Mouse (Mus musculus): ENCODE data around the gene Parg. TPM values are rescaled to one million over a fixed set of nuclear protein-coding genes. Genes with fewer than 3 reads are reported as not detected.

Gene Parg
- polyA plus RNA-seq (2015; fragmentation: Nextera tagmentation; extraction: Ambion mirVana): 33.2 and 44.3 TPM in 2 replicates

- H3K4me1 ChIP-seq (replicated peaks): peaks cover 31% of the 10 kb centered on the region
- peaks cover 28% of the 10 kb centered on the region for H3K36me3 ChIP-seq
- peak within 1 kb of the TSS; percentile 97 for H3K4me3 ChIP-seq
- under 1% methylated on average over 77 of the region's 77 CpGs for WGBS
- H3K27ac ChIP-seq (replicated peaks): peak within 1 kb of the TSS; percentile 79
- peak; percentile 95 for ATAC-seq (ENCODE audit: low read depth)
- no peaks in the 10 kb centered on the region for H3K9me3 ChIP-seq
- H3K4me2 ChIP-seq: peak within 1 kb of the TSS; percentile 93
- no peaks in the 10 kb centered on the region for H3K27me3 ChIP-seq
- peak within 1 kb of the TSS; percentile 93 for H3K9ac ChIP-seq
Measured at GRCm38 (mm10) chr14:32201791-32202451, at the start of gene Parg, which contains the start of gene Timm23. Parg (plus strand) TSS chr14:32201949. Timm23 (minus strand) TSS chr14:32201898.

GRCm38 (mm10) chr14:32152243-32152965, 49.3 kb upstream of the Parg start:
- Histone ChIP-seq H3K9me3 (peaks cover 9% of the 10 kb centered on the region; the same call in 1 of the 2 replicates), H3K4me1 (replicated peaks) (no peaks in the 10 kb centered on the region), H3K4me3 (no peak overlapping the region), H3K4me2 (no peak overlapping the region), H3K9ac (no peak overlapping the region), H3K36me3 (no peaks in the 10 kb centered on the region), H3K27ac (replicated peaks) (no peak overlapping the region), H3K27me3 (no peaks in the 10 kb centered on the region)
- no peak for ATAC-seq (ENCODE audit: low read depth)
- 94% methylated on average over 18 of the region's 18 CpGs for WGBS

GRCm38 (mm10) chr14:32153156-32153555, 48.6 kb upstream of the Parg start:
- H3K4me2 ChIP-seq: no peak overlapping the region
- no peaks in the 10 kb centered on the region for H3K36me3 ChIP-seq
- H3K27ac ChIP-seq (replicated peaks): no peak overlapping the region
- H3K9ac ChIP-seq: no peak overlapping the region
- no peak for ATAC-seq (ENCODE audit: low read depth)
- no peak overlapping the region for H3K4me3 ChIP-seq
- H3K9me3 ChIP-seq: 0 out of 2 replicates have a peak, but pooled peaks cover 1% of the 10 kb centered on the region
- WGBS: 93% methylated on average over 2 of the region's 2 CpGs
- H3K27me3 ChIP-seq: no peaks in the 10 kb centered on the region
- H3K4me1 ChIP-seq (replicated peaks): no peaks in the 10 kb centered on the region

- Histone ChIP-seq H3K4me1 (replicated peaks) (peaks cover 6% of the 10 kb centered on the region), H3K27me3 (no peaks in the 10 kb centered on the region), H3K9ac (no peak overlapping the region), H3K4me3 (no peak overlapping the region), H3K36me3 (no peaks in the 10 kb centered on the region), H3K4me2 (no peak overlapping the region), H3K27ac (replicated peaks) (no peak overlapping the region), H3K9me3 (no peaks in the 10 kb centered on the region)
- WGBS: 93% methylated on average over 6 of the region's 6 CpGs
- ATAC-seq (ENCODE audit: low read depth): no peak
Measured at GRCm38 (mm10) chr14:32154758-32155157, 47.0 kb upstream of the Parg start.

GRCm38 (mm10) chr14:32159150-32159670, 42.5 kb upstream of the Parg start:
- H3K27ac ChIP-seq (replicated peaks): peak overlapping the region; percentile 62; the same call in 1 of the 2 replicates
- ATAC-seq (ENCODE audit: low read depth): peak; percentile 11; the same call in 1 of the 2 replicates
- H3K4me1 ChIP-seq (replicated peaks): peaks cover 28% of the 10 kb centered on the region
- 44% methylated on average over 4 of the region's 4 CpGs for WGBS
- H3K9me3 ChIP-seq: no peaks in the 10 kb centered on the region
- peak overlapping the region; percentile 95 for H3K4me3 ChIP-seq
- H3K27me3 ChIP-seq: no peaks in the 10 kb centered on the region
- peak overlapping the region; percentile 95 for H3K4me2 ChIP-seq
- no peaks in the 10 kb centered on the region for H3K36me3 ChIP-seq
- peak overlapping the region; percentile 95 for H3K9ac ChIP-seq

GRCm38 (mm10) chr14:32159690-32160246, 42.0 kb upstream of the Parg start, which contains the start of gene Ncoa4:
Ncoa4 (plus strand) TSS chr14:32159865.
- Histone ChIP-seq H3K27me3 (no peaks in the 10 kb centered on the region), H3K4me2 (peak within 1 kb of the TSS; percentile 95), H3K9me3 (no peaks in the 10 kb centered on the region), H3K4me1 (replicated peaks) (peaks cover 28% of the 10 kb centered on the region), H3K36me3 (no peaks in the 10 kb centered on the region), H3K4me3 (peak within 1 kb of the TSS; percentile 95), H3K9ac (peak within 1 kb of the TSS; percentile 95), H3K27ac (replicated peaks) (peak within 1 kb of the TSS; percentile 91)
- ATAC-seq (ENCODE audit: low read depth): peak; percentile 98
- WGBS: 1% methylated on average over 40 of the region's 40 CpGs

GRCm38 (mm10) chr14:32160563-32160962, 41.2 kb upstream of the Parg start:
- Histone ChIP-seq H3K36me3 (no peaks in the 10 kb centered on the region), H3K4me2 (peak overlapping the region; percentile 95), H3K9me3 (no peaks in the 10 kb centered on the region), H3K4me3 (peak overlapping the region; percentile 95), H3K27me3 (no peaks in the 10 kb centered on the region), H3K4me1 (replicated peaks) (peaks cover 36% of the 10 kb centered on the region), H3K27ac (replicated peaks) (peak overlapping the region; percentile 91), H3K9ac (peak overlapping the region; percentile 95)
- no peak for ATAC-seq (ENCODE audit: low read depth)
- WGBS: 43% methylated on average over 7 of the region's 7 CpGs

GRCm38 (mm10) chr14:32161090-32161885, 40.5 kb upstream of the Parg start:
- peaks cover 44% of the 10 kb centered on the region for H3K4me1 ChIP-seq (replicated peaks)
- H3K4me2 ChIP-seq: peak overlapping the region; percentile 95
- H3K27ac ChIP-seq (replicated peaks): no peak overlapping the region
- no peaks in the 10 kb centered on the region for H3K9me3 ChIP-seq
- H3K36me3 ChIP-seq: no peaks in the 10 kb centered on the region
- H3K9ac ChIP-seq: peak overlapping the region; percentile 95; the same call in 1 of the 2 replicates
- peak overlapping the region; percentile 95; the same call in 1 of the 2 replicates for H3K4me3 ChIP-seq
- 91% methylated on average over 12 of the region's 12 CpGs for WGBS
- ATAC-seq (ENCODE audit: low read depth): no peak
- H3K27me3 ChIP-seq: no peaks in the 10 kb centered on the region

GRCm38 (mm10) chr14:32162231-32162630, 39.5 kb upstream of the Parg start:
- Histone ChIP-seq H3K4me3 (no peak overlapping the region), H3K27ac (replicated peaks) (no peak overlapping the region), H3K36me3 (no peaks in the 10 kb centered on the region), H3K9me3 (no peaks in the 10 kb centered on the region), H3K9ac (no peak overlapping the region), H3K4me1 (replicated peaks) (peaks cover 45% of the 10 kb centered on the region), H3K4me2 (no peak overlapping the region), H3K27me3 (no peaks in the 10 kb centered on the region)
- no peak for ATAC-seq (ENCODE audit: low read depth)
- WGBS: 93% methylated on average over 5 of the region's 5 CpGs

GRCm38 (mm10) chr14:32163203-32163888, 38.4 kb upstream of the Parg start:
- Histone ChIP-seq H3K4me2 (no peak overlapping the region), H3K4me1 (replicated peaks) (peaks cover 45% of the 10 kb centered on the region), H3K36me3 (no peaks in the 10 kb centered on the region), H3K27me3 (no peaks in the 10 kb centered on the region), H3K9ac (no peak overlapping the region), H3K27ac (replicated peaks) (no peak overlapping the region), H3K9me3 (no peaks in the 10 kb centered on the region), H3K4me3 (no peak overlapping the region)
- no peak for ATAC-seq (ENCODE audit: low read depth)
- 92% methylated on average over 11 of the region's 11 CpGs for WGBS
